Mouse (Mus musculus) lung, adult 2 months (tissue): ENCODE results near the gene Gm9970.

Experiments
- CTCF ChIP-seq: fragments of 200-500 bp; IDR thresholded peaks from 2 replicates; pipeline ENCODE4 v1.5.1; 2011; ENCODE audit warnings: mild to moderate bottlenecking, low read length, control low read depth; ENCODE audit not compliant: insufficient read depth
- POLR2A ChIP-seq: fragments of 200-500 bp; IDR thresholded peaks from 2 replicates; pipeline ENCODE4 v1.6.1; 2011; ENCODE audit warnings: low read depth, mild to moderate bottlenecking, control low read depth, low read length, borderline replicate concordance; ENCODE audit errors: extremely low read depth

GRCm38 (mm10) chr5:31226641-31227040, 14.4 kb downstream of the Gm9970 start:
- TF ChIP-seq CTCF (no peak), POLR2A (no peak)
